Mouse (Mus musculus): ENCODE results near the gene Lrit2. TPM values are rescaled to one million over a fixed set of nuclear protein-coding genes. Genes with fewer than 3 reads are reported as not detected.
A peak's percentile ranks its signal among the peaks of the same experiment; 100 is the strongest.

The Lrit2 gene
- polyA plus RNA-seq, 1 experiment: not detected

GRCm38 (mm10) chr14:37066636-37067035, 1.1 kb upstream of the Lrit2 start:
- no peak overlapping the region for H3K4me3 ChIP-seq (ENCODE audit: insufficient read depth, low read length)
- no peak for TF ChIP-seq POLR2A (IDR thresholded peaks at IDR 0.05; ENCODE audit: extremely low read depth, insufficient read depth, low read length)
- TF ChIP-seq CTCF (IDR thresholded peaks at IDR 0.05; ENCODE audit: extremely low read depth, insufficient read depth, low read length): no peak

DNA sequence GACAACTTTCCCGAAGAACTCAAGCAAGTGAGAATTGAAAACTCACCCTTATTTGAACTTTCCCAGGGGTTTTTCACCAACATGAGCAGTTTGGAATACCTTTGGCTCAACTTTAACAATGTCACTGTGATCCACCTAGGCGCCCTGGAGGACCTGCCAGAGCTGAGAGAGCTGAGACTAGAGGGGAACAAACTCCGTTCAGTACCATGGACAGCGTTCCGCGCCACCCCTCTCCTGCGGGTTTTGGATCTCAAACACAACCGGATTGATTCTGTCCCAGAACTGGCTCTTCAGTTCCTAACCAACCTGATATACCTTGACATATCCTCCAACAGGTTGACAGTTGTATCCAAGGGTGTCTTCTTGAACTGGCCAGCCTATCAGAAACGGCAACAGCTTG, 787 bp downstream of the Lrit2 start:
- Histone ChIP-seq H3K4me3 (ENCODE audit: insufficient read depth, low read length) (no peak overlapping the region), H3K4me1 (ENCODE audit: control insufficient read depth, insufficient read depth, low read length) (no peaks in the 10 kb centered on the region), H3K27ac (ENCODE audit: insufficient read depth, low read length) (no peak overlapping the region)
- TF ChIP-seq CTCF (IDR thresholded peaks at IDR 0.05; ENCODE audit: extremely low read depth, insufficient read depth, low read length): no peak

More at GRCm38 (mm10) chr14:37066636-37067035, 1.1 kb upstream of the Lrit2 start:
- Histone ChIP-seq H3K4me1 (ENCODE audit: control insufficient read depth, insufficient read depth, low read length) (no peaks in the 10 kb centered on the region), H3K27ac (ENCODE audit: insufficient read depth, low read length) (no peak overlapping the region)

- TF ChIP-seq CTCF (IDR thresholded peaks at IDR 0.05; ENCODE audit: extremely low read depth, insufficient read depth, low read length) (no peak), POLR2A (IDR thresholded peaks at IDR 0.05; ENCODE audit: extremely low read depth, insufficient read depth, low read length) (no peak)
- Histone ChIP-seq H3K4me3 (ENCODE audit: insufficient read depth, low read length) (no peak overlapping the region), H3K27ac (ENCODE audit: insufficient read depth, low read length) (no peak overlapping the region), H3K4me1 (ENCODE audit: control insufficient read depth, insufficient read depth, low read length) (no peaks in the 10 kb centered on the region)
Measured at GRCm38 (mm10) chr14:37080724-37081123, 13.0 kb downstream of the Lrit2 start.

DNA sequence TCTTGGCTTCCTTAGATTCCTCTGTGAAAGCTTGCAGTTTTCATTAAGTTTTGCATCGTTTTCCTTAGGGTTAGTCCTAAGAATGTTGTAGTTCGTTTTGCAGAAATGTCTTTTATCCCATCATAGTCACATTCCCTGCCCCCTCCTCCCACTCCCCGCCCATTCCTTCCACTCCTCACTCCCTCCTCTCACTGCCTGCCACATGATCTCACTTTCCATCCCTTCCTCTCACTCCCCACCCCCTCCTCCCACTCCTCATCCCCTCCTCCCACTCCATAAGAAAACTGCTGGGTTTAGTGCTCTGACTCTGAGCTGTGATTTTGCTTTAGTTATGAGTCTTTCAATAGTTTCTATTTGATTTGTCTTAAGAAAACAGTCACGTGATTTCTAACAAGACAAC, 16.0 kb downstream of the Lrit2 start:
- H3K27ac ChIP-seq (ENCODE audit: insufficient read depth, low read length): no peak overlapping the region
- TF ChIP-seq CTCF (IDR thresholded peaks at IDR 0.05; ENCODE audit: extremely low read depth, insufficient read depth, low read length): no peak
- TF ChIP-seq POLR2A (IDR thresholded peaks at IDR 0.05; ENCODE audit: extremely low read depth, insufficient read depth, low read length): no peak
- H3K4me3 ChIP-seq (ENCODE audit: insufficient read depth, low read length): no peak overlapping the region
- H3K4me1 ChIP-seq (ENCODE audit: control insufficient read depth, insufficient read depth, low read length): no peaks in the 10 kb centered on the region

- H3K27ac ChIP-seq (ENCODE audit: insufficient read depth, low read length): no peak overlapping the region
- TF ChIP-seq CTCF (IDR thresholded peaks at IDR 0.05; ENCODE audit: extremely low read depth, insufficient read depth, low read length) (no peak), POLR2A (IDR thresholded peaks at IDR 0.05; ENCODE audit: extremely low read depth, insufficient read depth, low read length) (no peak)
- H3K4me1 ChIP-seq (ENCODE audit: control insufficient read depth, insufficient read depth, low read length): no peaks in the 10 kb centered on the region; the same call in 1 of the 2 replicates
- no peak overlapping the region for H3K4me3 ChIP-seq (ENCODE audit: insufficient read depth, low read length)
Measured at GRCm38 (mm10) chr14:37094436-37094835, 26.7 kb downstream of the Lrit2 start.

GRCm38 (mm10) chr14:37095556-37095955, 27.8 kb downstream of the Lrit2 start:
- no peak overlapping the region for H3K27ac ChIP-seq (ENCODE audit: insufficient read depth, low read length)
- TF ChIP-seq CTCF (IDR thresholded peaks at IDR 0.05; ENCODE audit: extremely low read depth, insufficient read depth, low read length) (no peak), POLR2A (IDR thresholded peaks at IDR 0.05; ENCODE audit: extremely low read depth, insufficient read depth, low read length) (no peak)
- no peak overlapping the region for H3K4me3 ChIP-seq (ENCODE audit: insufficient read depth, low read length)
- H3K4me1 ChIP-seq (ENCODE audit: control insufficient read depth, insufficient read depth, low read length): no peaks in the 10 kb centered on the region; the same call in 1 of the 2 replicates

- Histone ChIP-seq H3K4me1 (ENCODE audit: control insufficient read depth, insufficient read depth, low read length) (no peaks in the 10 kb centered on the region; the same call in 1 of the 2 replicates), H3K4me3 (ENCODE audit: insufficient read depth, low read length) (peak within 1 kb of the TSS; percentile 27), H3K27ac (ENCODE audit: insufficient read depth, low read length) (no peak within 1 kb of the TSS)
- no peak for TF ChIP-seq POLR2A (IDR thresholded peaks at IDR 0.05; ENCODE audit: extremely low read depth, insufficient read depth, low read length)
- TF ChIP-seq CTCF (IDR thresholded peaks at IDR 0.05; ENCODE audit: extremely low read depth, insufficient read depth, low read length): no peak
Measured at GRCm38 (mm10) chr14:37097956-37098530, 30.3 kb downstream of the Lrit2 start, which contains the start of gene Cdhr1. Gene Cdhr1, minus strand, starts transcription at chr14:37098347.

- no peaks in the 10 kb centered on the region; the same call in 1 of the 2 replicates for H3K4me1 ChIP-seq (ENCODE audit: control insufficient read depth, insufficient read depth, low read length)
- no peak overlapping the region for H3K27ac ChIP-seq (ENCODE audit: insufficient read depth, low read length)
- no peak for TF ChIP-seq POLR2A (IDR thresholded peaks at IDR 0.05; ENCODE audit: extremely low read depth, insufficient read depth, low read length)
- TF ChIP-seq CTCF (IDR thresholded peaks at IDR 0.05; ENCODE audit: extremely low read depth, insufficient read depth, low read length): no peak
- no peak overlapping the region for H3K4me3 ChIP-seq (ENCODE audit: insufficient read depth, low read length)
Measured at GRCm38 (mm10) chr14:37101531-37101930, 33.8 kb downstream of the Lrit2 start.

- Histone ChIP-seq H3K4me3 (ENCODE audit: insufficient read depth, low read length) (no peak overlapping the region), H3K4me1 (ENCODE audit: control insufficient read depth, insufficient read depth, low read length) (no peaks in the 10 kb centered on the region; the same call in 1 of the 2 replicates), H3K27ac (ENCODE audit: insufficient read depth, low read length) (no peak overlapping the region)
- TF ChIP-seq POLR2A (IDR thresholded peaks at IDR 0.05; ENCODE audit: extremely low read depth, insufficient read depth, low read length): no peak
- TF ChIP-seq CTCF (IDR thresholded peaks at IDR 0.05; ENCODE audit: extremely low read depth, insufficient read depth, low read length): no peak
Measured at GRCm38 (mm10) chr14:37102484-37102883, 34.8 kb downstream of the Lrit2 start.

DNA sequence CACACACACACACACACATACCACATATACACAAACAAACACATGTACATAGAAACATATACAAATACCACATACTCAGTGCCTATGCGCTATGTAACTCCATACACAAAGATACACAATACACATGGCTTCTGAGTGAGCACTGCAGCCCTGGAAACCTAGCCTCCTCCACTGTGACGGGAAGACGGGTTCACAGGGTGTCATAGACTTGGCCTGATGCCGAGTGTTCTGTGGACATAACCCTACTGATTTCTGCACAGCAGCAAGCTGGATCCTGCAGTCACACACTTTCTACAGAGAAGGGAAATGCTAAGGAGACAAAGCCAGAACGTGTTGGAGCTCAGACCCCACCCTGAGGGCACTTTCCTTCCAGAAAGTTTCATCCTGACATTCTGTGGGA, 37.0 kb downstream of the Lrit2 start:
- no peak for TF ChIP-seq POLR2A (IDR thresholded peaks at IDR 0.05; ENCODE audit: extremely low read depth, insufficient read depth, low read length)
- TF ChIP-seq CTCF (IDR thresholded peaks at IDR 0.05; ENCODE audit: extremely low read depth, insufficient read depth, low read length): no peak
- Histone ChIP-seq H3K27ac (ENCODE audit: insufficient read depth, low read length) (no peak overlapping the region), H3K4me3 (ENCODE audit: insufficient read depth, low read length) (no peak overlapping the region), H3K4me1 (ENCODE audit: control insufficient read depth, insufficient read depth, low read length) (no peaks in the 10 kb centered on the region)
